Mouse (Mus musculus): ENCODE data around the gene Ipo5. TPM values are rescaled to one million over a fixed set of nuclear protein-coding genes. Genes with fewer than 3 reads are reported as not detected.

Gene Ipo5
- polyA plus RNA-seq, 1 experiment from 2014 or later = 84.9 TPM

DNA sequence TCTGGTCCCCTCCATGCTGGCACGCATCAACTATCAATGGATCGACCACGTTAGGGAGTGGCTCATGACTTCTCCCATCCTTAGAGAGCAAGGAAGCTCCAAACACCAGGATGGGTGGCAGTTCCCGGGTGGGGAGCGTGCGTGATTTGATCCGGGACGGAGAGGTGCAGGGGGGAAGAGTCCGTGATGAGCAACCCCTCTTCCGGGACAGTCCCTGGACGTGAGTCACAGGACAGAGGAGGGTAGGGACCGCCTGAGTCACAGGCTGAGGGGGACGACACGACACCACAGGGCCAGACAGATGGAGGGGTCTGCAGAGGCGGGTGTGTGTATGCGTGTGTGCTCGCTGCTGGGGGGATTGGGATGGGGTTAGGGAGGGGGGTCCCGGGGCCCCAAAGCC, 704 bp upstream of the Ipo5 start:
- WGBS = under 1% methylated on average over 18 of the region's 18 CpGs

DNA sequence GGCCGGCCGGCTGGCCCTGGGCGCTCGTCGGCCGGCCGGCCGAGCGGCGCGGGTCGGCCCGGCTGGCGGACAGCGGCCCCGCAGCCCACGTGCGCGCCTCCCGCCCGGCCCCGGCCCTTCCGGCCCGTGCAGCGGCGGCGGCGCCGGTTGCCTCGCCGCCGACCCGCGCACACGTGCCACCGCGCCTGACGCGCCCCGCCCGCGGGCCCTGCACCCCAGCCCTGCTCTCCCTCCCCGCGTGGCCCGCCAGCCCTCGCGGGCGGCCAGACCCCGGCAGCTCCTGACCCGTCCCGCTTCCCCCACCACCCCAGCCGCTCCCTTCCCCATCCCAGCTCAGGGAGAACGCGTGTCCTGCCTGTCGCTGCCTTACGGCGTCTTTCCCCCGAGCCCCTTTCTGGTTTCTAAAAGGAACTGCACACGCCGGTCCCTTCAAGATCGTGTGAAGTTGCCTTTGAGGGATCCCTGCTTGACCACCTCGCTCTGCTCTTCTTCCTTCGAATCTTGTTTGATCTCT, 421 bp downstream of the Ipo5 start:
- Histone ChIP-seq H3K27ac (ENCODE audit: low read length) (peak overlapping the region; percentile 86), H3K4me3 (replicated peaks; ENCODE audit: low read length) (peak overlapping the region; percentile 88), H3K4me1 (replicated peaks; ENCODE audit: control insufficient read depth, insufficient read depth, low read length) (peaks cover 13% of the 10 kb centered on the region), H3K9me3 (ENCODE audit: control insufficient read depth, low read length) (no peaks in the 10 kb centered on the region), H3K36me3 (ENCODE audit: control insufficient read depth, insufficient read depth) (no peaks in the 10 kb centered on the region), H3K9ac (replicated peaks; ENCODE audit: low read depth, low read length) (peak overlapping the region; percentile 90), H3K27me3 (replicated peaks; ENCODE audit: control insufficient read depth, insufficient read depth, low read length) (no peaks in the 10 kb centered on the region), H3K4me2 (ENCODE audit: low read length) (peak overlapping the region; percentile 87)
- 0% methylated on average over 45 of the region's 63 CpGs for WGBS
- ATAC-seq = peak; percentile 31

More for the DNA sequence above, 704 bp upstream of the Ipo5 start:
- Histone ChIP-seq H3K4me2 (ENCODE audit: low read length) (peak overlapping the region; percentile 89), H3K9ac (replicated peaks; ENCODE audit: low read depth, low read length) (peak overlapping the region; percentile 90), H3K27me3 (replicated peaks; ENCODE audit: control insufficient read depth, insufficient read depth, low read length) (no peaks in the 10 kb centered on the region), H3K4me1 (replicated peaks; ENCODE audit: control insufficient read depth, insufficient read depth, low read length) (peaks cover 13% of the 10 kb centered on the region), H3K36me3 (ENCODE audit: control insufficient read depth, insufficient read depth) (no peaks in the 10 kb centered on the region), H3K4me3 (replicated peaks; ENCODE audit: low read length) (peak overlapping the region; percentile 88), H3K9me3 (ENCODE audit: control insufficient read depth, low read length) (no peaks in the 10 kb centered on the region), H3K27ac (ENCODE audit: low read length) (peak overlapping the region; percentile 84)
- no peak; the same call in 1 of the 2 replicates for ATAC-seq

DNA sequence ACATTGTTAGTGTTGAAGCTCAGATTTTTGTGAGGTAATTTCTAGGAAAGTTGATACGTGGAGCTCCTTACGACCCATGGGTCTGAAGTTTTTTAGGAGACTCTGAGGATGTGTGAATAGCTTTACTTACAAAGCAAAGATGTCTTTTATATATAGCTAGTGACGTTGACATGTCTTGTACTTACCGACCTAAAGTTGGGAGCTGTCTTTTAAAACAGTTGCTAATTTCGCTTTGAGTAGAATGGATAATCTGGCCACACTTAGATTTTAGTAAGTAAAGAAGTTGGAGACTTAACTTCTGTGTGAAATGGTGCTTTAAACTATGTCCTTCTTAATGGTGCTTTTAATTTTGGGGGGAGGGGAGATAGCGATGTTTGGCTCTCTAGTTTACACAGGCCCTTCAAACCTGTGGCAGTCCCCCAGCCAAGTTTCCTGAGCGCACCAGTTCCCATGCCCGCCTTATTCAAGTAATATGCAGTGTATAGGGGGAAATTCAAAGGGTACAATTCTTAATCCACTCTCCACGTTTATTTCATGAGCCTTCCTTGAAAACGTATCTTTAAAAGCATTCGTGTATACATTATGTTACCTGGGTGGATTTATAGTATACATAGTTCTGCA, 1.2 kb downstream of the Ipo5 start:
- peak overlapping the region; percentile 88 for H3K4me3 ChIP-seq (replicated peaks; ENCODE audit: low read length)
- no peaks in the 10 kb centered on the region for H3K36me3 ChIP-seq (ENCODE audit: control insufficient read depth, insufficient read depth)
- peaks cover 13% of the 10 kb centered on the region for H3K4me1 ChIP-seq (replicated peaks; ENCODE audit: control insufficient read depth, insufficient read depth, low read length)
- WGBS = under 1% methylated on average over 11 of the region's 11 CpGs
- peak overlapping the region; percentile 90 for H3K9ac ChIP-seq (replicated peaks; ENCODE audit: low read depth, low read length)
- no peaks in the 10 kb centered on the region for H3K27me3 ChIP-seq (replicated peaks; ENCODE audit: control insufficient read depth, insufficient read depth, low read length)
- no peak overlapping the region for H3K27ac ChIP-seq (ENCODE audit: low read length)
- peak overlapping the region; percentile 87 for H3K4me2 ChIP-seq (ENCODE audit: low read length)
- no peak for ATAC-seq
- H3K9me3 ChIP-seq (ENCODE audit: control insufficient read depth, low read length) = no peaks in the 10 kb centered on the region

DNA sequence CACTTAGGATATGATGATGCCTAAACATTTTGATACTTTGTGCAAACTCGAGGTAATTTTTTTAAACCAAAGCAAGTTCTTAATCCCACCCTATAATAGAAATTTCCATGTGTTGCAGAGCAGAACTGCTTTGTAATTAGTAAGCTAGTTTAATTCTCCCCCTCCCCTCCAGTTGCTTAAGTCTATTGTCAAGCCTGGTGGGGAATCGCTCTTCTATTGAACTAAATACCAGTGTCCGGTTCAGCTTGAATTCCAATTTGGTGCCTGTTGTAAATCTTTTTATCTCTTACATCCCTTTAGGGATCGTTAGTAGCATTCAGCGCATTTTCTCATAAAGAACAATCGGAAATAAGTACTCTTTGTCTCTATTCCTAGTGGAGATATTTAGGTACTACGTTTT, 1.9 kb downstream of the Ipo5 start:
- peak overlapping the region; percentile 88 for H3K4me3 ChIP-seq (replicated peaks; ENCODE audit: low read length)
- H3K27ac ChIP-seq (ENCODE audit: low read length) = no peak overlapping the region
- no peak for ATAC-seq
- H3K9me3 ChIP-seq (ENCODE audit: control insufficient read depth, low read length) = no peaks in the 10 kb centered on the region
- H3K27me3 ChIP-seq (replicated peaks; ENCODE audit: control insufficient read depth, insufficient read depth, low read length) = no peaks in the 10 kb centered on the region
- peak overlapping the region; percentile 87 for H3K4me2 ChIP-seq (ENCODE audit: low read length)
- H3K36me3 ChIP-seq (ENCODE audit: control insufficient read depth, insufficient read depth) = no peaks in the 10 kb centered on the region
- peaks cover 13% of the 10 kb centered on the region for H3K4me1 ChIP-seq (replicated peaks; ENCODE audit: control insufficient read depth, insufficient read depth, low read length)
- 2% methylated on average over 7 of the region's 7 CpGs for WGBS
- 0 out of 2 replicates have a peak overlapping the region, but pooled peaks have one; percentile 25 for H3K9ac ChIP-seq (replicated peaks; ENCODE audit: low read depth, low read length)

DNA sequence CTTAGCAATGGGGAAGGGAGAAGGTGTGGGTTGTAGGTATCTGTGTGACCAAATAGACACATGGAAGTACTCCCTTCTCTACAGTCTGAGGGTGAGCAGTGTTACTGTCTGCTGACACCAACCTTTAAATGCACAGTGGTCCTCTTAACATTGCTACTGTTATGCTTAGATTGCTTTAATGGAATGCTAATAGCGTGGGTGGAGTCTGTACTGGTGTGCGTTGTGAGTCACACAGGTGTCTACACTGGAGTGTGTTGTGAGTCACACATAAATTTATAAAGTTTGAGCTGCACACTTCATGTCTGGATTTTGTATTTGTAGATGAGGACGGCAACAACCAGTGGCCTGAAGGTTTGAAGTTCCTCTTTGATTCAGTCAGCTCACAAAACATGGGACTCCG, 10.8 kb downstream of the Ipo5 start:
- 89% methylated on average over 4 of the region's 4 CpGs for WGBS
- no peak overlapping the region for H3K4me3 ChIP-seq (replicated peaks; ENCODE audit: low read length)
- no peaks in the 10 kb centered on the region for H3K4me1 ChIP-seq (replicated peaks; ENCODE audit: control insufficient read depth, insufficient read depth, low read length)
- no peaks in the 10 kb centered on the region for H3K27me3 ChIP-seq (replicated peaks; ENCODE audit: control insufficient read depth, insufficient read depth, low read length)
- peaks cover 34% of the 10 kb centered on the region for H3K36me3 ChIP-seq (ENCODE audit: control insufficient read depth, insufficient read depth)
- H3K9me3 ChIP-seq (ENCODE audit: control insufficient read depth, low read length) = no peaks in the 10 kb centered on the region
- H3K4me2 ChIP-seq (ENCODE audit: low read length) = no peak overlapping the region
- H3K9ac ChIP-seq (replicated peaks; ENCODE audit: low read depth, low read length) = no peak overlapping the region
- ATAC-seq = no peak
- no peak overlapping the region for H3K27ac ChIP-seq (ENCODE audit: low read length)

DNA sequence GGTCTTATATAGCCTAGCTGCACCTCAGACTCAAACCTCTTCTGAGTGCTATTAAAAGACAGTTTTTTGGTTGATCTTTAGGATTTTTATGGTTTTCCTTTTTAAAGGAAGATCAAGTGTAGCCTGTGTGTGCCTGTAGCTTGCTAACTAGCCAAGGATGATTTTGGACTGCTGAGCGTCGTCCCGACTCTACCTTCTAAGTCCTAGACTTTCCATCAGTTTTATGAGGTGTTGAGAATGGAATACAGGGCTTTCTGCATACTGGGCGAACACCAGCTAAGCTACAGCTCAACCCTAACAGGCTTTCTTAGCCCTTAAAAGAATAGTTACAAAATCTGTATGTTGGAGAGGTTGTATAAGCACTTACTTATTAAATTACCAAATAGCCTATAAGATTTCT, 13.0 kb downstream of the Ipo5 start:
- Histone ChIP-seq H3K27me3 (replicated peaks; ENCODE audit: control insufficient read depth, insufficient read depth, low read length) (no peaks in the 10 kb centered on the region), H3K9ac (replicated peaks; ENCODE audit: low read depth, low read length) (no peak overlapping the region), H3K4me3 (replicated peaks; ENCODE audit: low read length) (no peak overlapping the region), H3K36me3 (ENCODE audit: control insufficient read depth, insufficient read depth) (peaks cover 39% of the 10 kb centered on the region), H3K4me2 (ENCODE audit: low read length) (no peak overlapping the region), H3K27ac (ENCODE audit: low read length) (no peak overlapping the region), H3K4me1 (replicated peaks; ENCODE audit: control insufficient read depth, insufficient read depth, low read length) (no peaks in the 10 kb centered on the region), H3K9me3 (ENCODE audit: control insufficient read depth, low read length) (no peaks in the 10 kb centered on the region)
- no peak for ATAC-seq
- WGBS = 99% methylated on average over 4 of the region's 4 CpGs

DNA sequence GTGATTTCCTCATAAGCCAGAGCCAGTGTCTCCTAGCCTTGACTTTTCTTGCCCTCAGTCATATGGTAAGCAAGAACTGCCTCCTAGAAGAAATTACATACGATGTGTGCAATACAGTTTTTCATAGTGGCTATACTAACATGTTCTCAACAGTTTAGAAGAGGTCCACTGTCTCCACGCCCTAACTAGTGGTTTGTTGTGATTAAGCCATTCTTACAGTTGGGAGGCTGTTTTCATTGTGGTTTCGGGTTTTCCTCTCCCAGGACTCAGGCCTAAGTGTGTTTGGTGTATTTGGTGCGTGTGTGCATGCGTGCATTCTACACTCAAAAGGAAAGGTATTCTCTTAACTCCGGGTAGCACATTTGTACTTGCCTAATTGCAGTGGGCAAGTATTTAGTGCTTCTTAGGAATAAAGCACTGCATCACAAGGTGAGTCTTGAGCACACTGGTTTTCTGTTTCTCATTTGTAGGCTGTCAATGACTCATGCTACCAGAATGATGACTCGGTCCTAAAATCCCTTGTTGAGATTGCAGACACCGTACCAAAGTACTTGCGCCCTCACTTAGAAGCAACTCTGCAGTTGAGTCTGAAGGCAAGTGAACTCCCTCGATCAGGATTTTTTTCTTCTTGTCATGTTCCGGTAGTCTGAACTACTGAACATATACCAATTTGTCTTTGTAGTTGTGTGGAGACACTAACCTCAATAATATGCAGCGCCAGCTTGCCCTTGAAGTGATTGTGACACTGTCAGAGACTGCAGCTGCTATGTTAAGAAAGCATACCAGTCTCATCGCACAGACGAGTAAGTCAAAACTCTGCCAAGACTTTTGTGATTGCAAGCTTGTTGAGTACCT, 14.9 kb downstream of the Ipo5 start:
- Histone ChIP-seq H3K4me3 (replicated peaks; ENCODE audit: low read length) (no peak overlapping the region), H3K27me3 (replicated peaks; ENCODE audit: control insufficient read depth, insufficient read depth, low read length) (no peaks in the 10 kb centered on the region), H3K27ac (ENCODE audit: low read length) (no peak overlapping the region), H3K4me2 (ENCODE audit: low read length) (no peak overlapping the region), H3K9ac (replicated peaks; ENCODE audit: low read depth, low read length) (no peak overlapping the region), H3K4me1 (replicated peaks; ENCODE audit: control insufficient read depth, insufficient read depth, low read length) (no peaks in the 10 kb centered on the region), H3K9me3 (ENCODE audit: control insufficient read depth, low read length) (no peaks in the 10 kb centered on the region), H3K36me3 (ENCODE audit: control insufficient read depth, insufficient read depth) (peaks cover 38% of the 10 kb centered on the region)
- WGBS = 94% methylated on average over 14 of the region's 14 CpGs
- no peak for ATAC-seq

DNA sequence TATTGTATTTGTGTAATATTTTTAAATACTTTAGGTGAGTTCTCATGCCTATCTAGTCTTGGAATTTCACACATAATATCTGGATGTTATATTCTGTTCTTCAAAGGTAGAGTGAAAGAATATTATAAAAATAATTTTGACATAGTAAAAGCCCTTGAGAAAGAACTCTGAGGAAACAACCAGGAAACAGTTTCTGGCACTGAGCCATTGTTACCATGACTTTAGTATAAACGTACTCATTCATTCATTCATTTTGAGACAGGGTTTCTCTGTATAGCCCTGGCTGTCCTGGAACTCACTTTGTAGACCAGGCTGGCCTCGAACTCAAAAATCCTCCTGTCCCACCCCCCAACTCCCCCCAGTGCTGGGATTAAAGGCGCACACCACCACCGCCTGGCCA, 20.2 kb downstream of the Ipo5 start:
- no peak overlapping the region for H3K4me3 ChIP-seq (replicated peaks; ENCODE audit: low read length)
- H3K4me2 ChIP-seq (ENCODE audit: low read length) = no peak overlapping the region
- no peak for ATAC-seq
- H3K27ac ChIP-seq (ENCODE audit: low read length) = no peak overlapping the region
- 80% methylated on average over 4 of the region's 4 CpGs for WGBS
- no peaks in the 10 kb centered on the region for H3K27me3 ChIP-seq (replicated peaks; ENCODE audit: control insufficient read depth, insufficient read depth, low read length)
- H3K9me3 ChIP-seq (ENCODE audit: control insufficient read depth, low read length) = no peaks in the 10 kb centered on the region
- no peaks in the 10 kb centered on the region for H3K4me1 ChIP-seq (replicated peaks; ENCODE audit: control insufficient read depth, insufficient read depth, low read length)
- H3K9ac ChIP-seq (replicated peaks; ENCODE audit: low read depth, low read length) = no peak overlapping the region
- H3K36me3 ChIP-seq (ENCODE audit: control insufficient read depth, insufficient read depth) = peaks cover 24% of the 10 kb centered on the region

DNA sequence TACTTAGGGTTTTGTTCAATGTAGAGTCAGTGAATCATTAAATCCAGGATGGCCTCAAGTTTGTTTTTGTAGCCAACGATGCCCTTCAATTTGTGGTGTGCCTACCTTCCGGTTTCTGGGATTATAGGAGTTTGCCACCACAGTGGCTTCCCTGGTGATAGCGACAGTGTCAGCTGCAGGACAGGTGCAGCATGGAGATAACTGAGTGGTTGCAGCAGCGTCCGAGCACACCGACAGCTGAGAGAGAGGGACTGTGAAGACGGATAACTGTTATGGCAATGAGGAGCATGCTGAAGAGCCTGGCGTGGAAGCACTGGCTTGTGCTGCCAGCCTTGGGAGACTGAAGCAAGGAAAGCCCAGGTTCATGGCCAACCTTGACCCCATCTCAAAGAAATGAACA, 22.6 kb downstream of the Ipo5 start:
- H3K27ac ChIP-seq (ENCODE audit: low read length) = no peak overlapping the region
- no peak overlapping the region for H3K4me3 ChIP-seq (replicated peaks; ENCODE audit: low read length)
- peaks cover 23% of the 10 kb centered on the region for H3K36me3 ChIP-seq (ENCODE audit: control insufficient read depth, insufficient read depth)
- H3K4me1 ChIP-seq (replicated peaks; ENCODE audit: control insufficient read depth, insufficient read depth, low read length) = no peaks in the 10 kb centered on the region
- H3K4me2 ChIP-seq (ENCODE audit: low read length) = no peak overlapping the region
- H3K27me3 ChIP-seq (replicated peaks; ENCODE audit: control insufficient read depth, insufficient read depth, low read length) = no peaks in the 10 kb centered on the region
- no peak for ATAC-seq
- H3K9me3 ChIP-seq (ENCODE audit: control insufficient read depth, low read length) = no peaks in the 10 kb centered on the region
- H3K9ac ChIP-seq (replicated peaks; ENCODE audit: low read depth, low read length) = no peak overlapping the region
- 94% methylated on average over 8 of the region's 8 CpGs for WGBS
